ENCODE assay signal across 23 mouse cellular contexts in the genomic region with DNA sequence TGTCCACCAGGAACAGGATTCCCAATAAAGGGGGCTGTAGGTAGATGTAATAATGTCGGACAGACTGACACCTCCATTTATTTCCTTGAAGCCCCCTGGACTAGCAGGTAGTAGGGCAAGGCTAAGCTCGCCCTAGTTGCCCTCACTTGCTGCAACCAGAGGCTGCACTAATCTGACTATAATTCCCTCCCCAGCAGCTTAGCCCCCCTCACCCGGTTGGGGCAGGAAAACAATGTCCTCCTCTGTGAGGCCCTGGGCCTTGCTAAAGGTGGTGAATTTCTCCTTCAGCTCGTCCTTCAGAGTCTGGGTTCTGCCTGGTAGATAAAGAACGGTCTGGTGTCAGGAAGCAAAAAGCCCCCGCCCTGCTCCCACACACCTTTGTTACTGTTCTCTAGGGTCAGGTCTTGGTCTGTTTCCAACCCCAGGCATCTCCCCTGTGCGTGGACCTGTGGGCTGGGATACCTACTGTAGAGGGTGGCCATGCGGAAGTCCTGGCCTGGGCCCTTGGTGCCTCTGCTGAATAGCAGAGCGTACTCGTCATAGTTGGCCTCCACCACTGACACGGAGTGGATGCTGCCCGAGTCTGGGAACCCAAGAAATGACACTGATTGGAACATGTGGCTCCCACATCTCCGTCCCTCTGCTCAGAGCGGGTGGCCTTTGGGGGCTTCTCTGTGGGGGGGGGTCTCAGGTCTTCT. TPM values are rescaled to one million over a fixed set of nuclear protein-coding genes. Genes with fewer than 3 reads are reported as not detected.
DNase-seq lines count a peak whose midpoint lies in the region; ATAC-seq lines count a peak whose summit lies in the region.
"Had no signal": no experiment of that assay in that cellular context is flagged by ENCODE, and none has a peak within 500 bp of the region (broad histone marks: within the 10 kb centered on the region; RNA-seq: fewer than 3 reads in every experiment).

No protein-coding gene starts in this region.

- no peak for ATAC-seq in heart, embryonic 11.5 days (replicated peaks; ENCODE audit: insufficient number of reproducible peaks, low FRiP score, low TSS enrichment)
- ATAC-seq in megakaryocyte progenitor cell, adult 5-6 weeks (replicated peaks; ENCODE audit: poor library complexity) = no peak
- ATAC-seq: forebrain, postnatal 0 days; midbrain, embryonic 15.5 days had no signal

- no peak overlapping the region for H3K4me3 ChIP-seq in heart, embryonic 11.5 days (ENCODE audit: low read depth, low read length)
- H3K4me3 ChIP-seq in heart, embryonic 10.5 days = no peak overlapping the region
- H3K4me3 ChIP-seq: embryonic facial prominence, embryonic 13.5 days; limb, embryonic 13.5 days; midbrain, embryonic 15.5 days had no signal

- no peaks in the 10 kb centered on the region for H3K9me3 ChIP-seq in heart, embryonic 11.5 days (replicated peaks; ENCODE audit: control insufficient read depth, low read length)
- no peaks in the 10 kb centered on the region for H3K9me3 ChIP-seq in heart, embryonic 10.5 days
- H3K9me3 ChIP-seq: embryonic facial prominence, embryonic 13.5 days; limb, embryonic 13.5 days; midbrain, embryonic 15.5 days had no signal

- H3K27me3 ChIP-seq in heart, embryonic 11.5 days (ENCODE audit: control insufficient read depth, insufficient read depth, low read length) = no peaks in the 10 kb centered on the region
- H3K27me3 ChIP-seq in heart, embryonic 10.5 days (ENCODE audit: insufficient read depth, poor library complexity, severe bottlenecking) = peaks cover 12% of the 10 kb centered on the region; the same call in 1 of the 2 replicates
- H3K27me3 ChIP-seq: limb, embryonic 13.5 days; midbrain, embryonic 15.5 days had no signal

- no peak for DNase-seq in heart, embryonic 10.5 days (ENCODE audit: low spot score)
- peak; percentile 69 for DNase-seq in retina, adult 2 months (ENCODE audit: low read depth, low spot score)
- no peak for DNase-seq in retina, embryonic 14.5 days (ENCODE audit: low spot score)
- DNase-seq in naive thymus-derived CD4-positive, alpha-beta T cell, adult 2 months (ENCODE audit: low read depth) = peak; percentile 20
- DNase-seq in gastrocnemius, adult 18-20 months (ENCODE audit: low spot score) = no peak
- DNase-seq: forebrain, postnatal 0 days; kidney, adult 8-10 months; kidney, postnatal 36 days; right cerebral cortex, postnatal 4 days had no signal

- H3K36me3 ChIP-seq in heart, embryonic 11.5 days (ENCODE audit: control insufficient read depth, insufficient read depth, low read length) = no peaks in the 10 kb centered on the region
- no peaks in the 10 kb centered on the region for H3K36me3 ChIP-seq in heart, embryonic 10.5 days
- H3K36me3 ChIP-seq: embryonic facial prominence, embryonic 13.5 days; limb, embryonic 13.5 days; midbrain, embryonic 15.5 days had no signal

- H3K27ac ChIP-seq in heart, embryonic 11.5 days (ENCODE audit: low read depth, low read length) = no peak overlapping the region
- H3K27ac ChIP-seq in heart, embryonic 10.5 days = no peak overlapping the region
- H3K27ac ChIP-seq: embryonic facial prominence, embryonic 13.5 days; limb, embryonic 13.5 days; liver, embryonic 14.5 days; midbrain, embryonic 15.5 days had no signal

- 66% methylated on average over 14 of the region's 14 CpGs for WGBS in heart, embryonic 11.5 days (ENCODE audit: insufficient replicate concordance)
- WGBS in heart, embryonic 10.5 days = 65% methylated on average over 14 of the region's 14 CpGs

- 0 out of 2 replicates have a peak overlapping the region, but pooled peaks have one; percentile 22 for H3K9ac ChIP-seq in heart, embryonic 11.5 days (ENCODE audit: low read depth, low read length)
- H3K9ac ChIP-seq: forebrain, postnatal 0 days; limb, embryonic 13.5 days; liver, embryonic 14.5 days; midbrain, embryonic 15.5 days had no signal

- H3K4me1 ChIP-seq in heart, embryonic 11.5 days (ENCODE audit: control insufficient read depth, insufficient read depth, low read length) = peaks cover 6% of the 10 kb centered on the region
- H3K4me1 ChIP-seq in heart, embryonic 10.5 days = peaks cover 27% of the 10 kb centered on the region

- no peak overlapping the region for H3K4me2 ChIP-seq in heart, embryonic 11.5 days
- H3K4me2 ChIP-seq: embryonic facial prominence, embryonic 13.5 days; limb, embryonic 13.5 days; midbrain, embryonic 15.5 days had no signal

RNA-seq across cellular contexts. Expression of gene Ptgds, which starts 2.1 kb away (rescaled TPM):
- 0.66 and 1.1 TPM in 2 replicates for polyA plus RNA-seq in heart, embryonic 11.5 days (2014; fragmentation: Nextera tagmentation; extraction: Ambion mirVana)
- 0.18 and 0.32 TPM in 2 replicates for polyA plus RNA-seq in heart, embryonic 10.5 days (2016; fragmentation: Nextera tagmentation; extraction: Ambion mirVana)
- total RNA-seq in megakaryocyte progenitor cell, adult 5-6 weeks (2015) = 0.42 TPM in 1 of 2 replicates, not detected in the other
- total RNA-seq in megakaryocyte progenitor cell, adult 5-6 weeks (2017) = not detected in 2 replicates
- not detected for total RNA-seq in gastrocnemius, adult 18-20 months (2021)
- total RNA-seq: common myeloid progenitor, adult 5-6 weeks; gastrocnemius, adult 8-10 months had no signal

RNA-seq across cellular contexts. Expression of gene Paxx, which starts 6.9 kb away (rescaled TPM):
- 16.5 and 20.0 TPM in 2 replicates for polyA plus RNA-seq in heart, embryonic 11.5 days (2014; fragmentation: Nextera tagmentation; extraction: Ambion mirVana)
- polyA plus RNA-seq in heart, embryonic 10.5 days (2016; fragmentation: Nextera tagmentation; extraction: Ambion mirVana) = 15.6 and 17.7 TPM in 2 replicates
- 32.8 and 40.9 TPM in 2 replicates for total RNA-seq in megakaryocyte progenitor cell, adult 5-6 weeks (2015)
- total RNA-seq in megakaryocyte progenitor cell, adult 5-6 weeks (2017) = 15.3 and 21.3 TPM in 2 replicates
- 10 to 100 TPM; 13.7 to 15.1 TPM for total RNA-seq in gastrocnemius, adult 18-20 months (2021)

RNA-seq across cellular contexts. Expression of gene Clic3, which starts 11.1 kb away (rescaled TPM):
- 0.47 and 0.83 TPM in 2 replicates for polyA plus RNA-seq in heart, embryonic 11.5 days (2014; fragmentation: Nextera tagmentation; extraction: Ambion mirVana)
- 0.69 and 1.1 TPM in 2 replicates for polyA plus RNA-seq in heart, embryonic 10.5 days (2016; fragmentation: Nextera tagmentation; extraction: Ambion mirVana)
- not detected in 2 replicates for total RNA-seq in megakaryocyte progenitor cell, adult 5-6 weeks (2015)
- 0.27 TPM in 1 of 2 replicates, not detected in the other for total RNA-seq in megakaryocyte progenitor cell, adult 5-6 weeks (2017)
- 1 to 10 TPM in 1 of 2 experiments, under 1 TPM in 1; 0.39 to 1.0 TPM for total RNA-seq in gastrocnemius, adult 18-20 months (2021)
- total RNA-seq: common myeloid progenitor, adult 5-6 weeks; hematopoietic stem cell, adult 5-6 weeks had no signal

RNA-seq across cellular contexts. Expression of gene Lcn12, which starts 26.0 kb away (rescaled TPM):
- polyA plus RNA-seq in heart, embryonic 11.5 days (2014; fragmentation: Nextera tagmentation; extraction: Ambion mirVana) = not detected in 2 replicates
- polyA plus RNA-seq in heart, embryonic 10.5 days (2016; fragmentation: Nextera tagmentation; extraction: Ambion mirVana) = not detected in 2 replicates
- 0.27 TPM in 1 of 2 replicates, not detected in the other for total RNA-seq in megakaryocyte progenitor cell, adult 5-6 weeks (2015)
- total RNA-seq in megakaryocyte progenitor cell, adult 5-6 weeks (2017) = not detected in 2 replicates
- not detected for total RNA-seq in gastrocnemius, adult 18-20 months (2021)
- total RNA-seq: common myeloid progenitor, adult 5-6 weeks; ES-E14; forebrain, postnatal 0 days; gastrocnemius, adult 8-10 months; hematopoietic stem cell, adult 5-6 weeks; layer of hippocampus, postnatal 14 days; left cerebral cortex, postnatal 10 days had no signal
- polyA plus RNA-seq: embryonic facial prominence, embryonic 13.5 days; forebrain, postnatal 0 days; limb, embryonic 13.5 days; liver, embryonic 14.5 days; lung, embryonic 16.5 days; midbrain, embryonic 15.5 days; urinary bladder, adult 2 months had no signal

RNA-seq across cellular contexts. Expression of gene Fbxw5, which starts 32.8 kb away (rescaled TPM):
- polyA plus RNA-seq in heart, embryonic 11.5 days (2014; fragmentation: Nextera tagmentation; extraction: Ambion mirVana) = 66.7 and 78.7 TPM in 2 replicates
- 86.0 and 92.1 TPM in 2 replicates for polyA plus RNA-seq in heart, embryonic 10.5 days (2016; fragmentation: Nextera tagmentation; extraction: Ambion mirVana)
- total RNA-seq in megakaryocyte progenitor cell, adult 5-6 weeks (2015) = 27.1 and 27.6 TPM in 2 replicates
- total RNA-seq in megakaryocyte progenitor cell, adult 5-6 weeks (2017) = 25.1 and 27.4 TPM in 2 replicates
- 10 to 100 TPM; 81.5 to 84.3 TPM for total RNA-seq in gastrocnemius, adult 18-20 months (2021)

Comparison
In these comparisons a context has a peak if more than half of its experiments do, and no peak if none do; other contexts are left out.
1. DNase-seq: peak in retina, adult 2 months (single experiment) and naive thymus-derived CD4-positive, alpha-beta T cell, adult 2 months (single experiment); none in heart, embryonic 10.5 days (single experiment), retina, embryonic 14.5 days (single experiment) and gastrocnemius, adult 18-20 months (single experiment).